Mouse (Mus musculus) kidney, adult 8-10 months (tissue): ENCODE results near the gene BC049352.

Experiments used
- DNase-seq, 2 experiments: peaks; one replicate each; pipeline ENCODE4 v3.0.0; 2022

BC049352 gene

DNA sequence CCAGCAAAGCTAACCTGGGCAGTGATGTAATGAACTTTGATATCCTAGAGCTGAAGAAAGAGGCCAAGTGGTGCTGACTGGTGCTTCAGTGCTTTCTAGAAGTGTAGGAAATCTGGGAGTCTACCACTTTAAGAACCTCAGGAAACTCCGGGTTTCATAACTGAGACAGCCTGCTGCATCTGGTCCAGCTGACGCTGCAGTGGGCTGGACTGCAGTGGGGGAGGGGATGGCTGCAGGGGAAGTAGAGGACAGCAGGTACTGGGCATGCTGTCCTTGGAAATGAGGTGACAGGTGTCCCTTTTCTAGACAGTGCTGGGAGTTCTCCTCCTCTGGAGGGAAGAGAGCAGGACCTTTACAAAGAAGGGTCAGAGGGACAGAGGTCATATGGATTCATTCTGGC is at the start of gene BC049352:
Gene BC049352, plus strand, starts transcription at position 238 of the 400 bp plus-strand sequence.
- peak; percentile 60 to 81 for DNase-seq

DNA sequence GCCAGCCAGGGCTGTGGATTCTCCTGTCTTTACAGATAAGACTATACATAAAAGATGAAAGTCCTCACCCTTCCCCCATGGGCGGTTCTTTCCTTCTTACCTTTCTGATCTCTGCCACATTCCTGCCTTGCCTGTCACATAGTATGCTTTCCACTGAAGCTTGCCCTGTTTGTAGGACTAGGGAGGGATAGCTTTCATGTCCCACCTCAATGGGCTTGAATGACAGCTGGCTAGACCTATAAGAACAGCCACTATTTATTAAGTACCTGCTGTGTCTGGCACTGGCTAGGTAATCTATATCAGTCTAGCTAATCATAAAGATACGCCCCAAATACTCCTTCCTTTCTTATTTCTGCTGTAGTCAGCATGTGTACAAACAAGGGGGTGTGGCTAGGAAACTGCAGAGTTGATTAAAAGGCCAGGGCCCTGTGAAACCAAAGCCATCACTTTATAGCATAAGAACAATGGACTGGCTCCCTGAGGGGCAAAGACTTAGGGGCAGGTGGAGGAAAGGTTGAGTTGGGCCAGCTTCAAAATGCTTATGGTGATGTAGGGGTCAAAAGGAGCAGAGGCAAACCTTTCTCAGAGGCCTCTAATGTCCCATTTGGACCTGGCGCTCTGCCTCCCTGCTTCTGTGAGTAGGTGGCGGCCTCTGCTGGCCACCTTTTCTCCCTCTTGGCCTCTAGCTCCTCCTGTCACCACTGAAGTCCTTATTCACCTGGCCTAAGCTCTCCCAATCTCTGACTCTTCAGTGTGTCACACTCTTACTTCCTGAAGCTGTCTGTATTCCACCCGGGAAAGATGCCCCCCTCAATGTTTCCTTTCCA is 48.1 kb upstream of the BC049352 start:
- DNase-seq, result peak; percentile 51 to 78

DNA sequence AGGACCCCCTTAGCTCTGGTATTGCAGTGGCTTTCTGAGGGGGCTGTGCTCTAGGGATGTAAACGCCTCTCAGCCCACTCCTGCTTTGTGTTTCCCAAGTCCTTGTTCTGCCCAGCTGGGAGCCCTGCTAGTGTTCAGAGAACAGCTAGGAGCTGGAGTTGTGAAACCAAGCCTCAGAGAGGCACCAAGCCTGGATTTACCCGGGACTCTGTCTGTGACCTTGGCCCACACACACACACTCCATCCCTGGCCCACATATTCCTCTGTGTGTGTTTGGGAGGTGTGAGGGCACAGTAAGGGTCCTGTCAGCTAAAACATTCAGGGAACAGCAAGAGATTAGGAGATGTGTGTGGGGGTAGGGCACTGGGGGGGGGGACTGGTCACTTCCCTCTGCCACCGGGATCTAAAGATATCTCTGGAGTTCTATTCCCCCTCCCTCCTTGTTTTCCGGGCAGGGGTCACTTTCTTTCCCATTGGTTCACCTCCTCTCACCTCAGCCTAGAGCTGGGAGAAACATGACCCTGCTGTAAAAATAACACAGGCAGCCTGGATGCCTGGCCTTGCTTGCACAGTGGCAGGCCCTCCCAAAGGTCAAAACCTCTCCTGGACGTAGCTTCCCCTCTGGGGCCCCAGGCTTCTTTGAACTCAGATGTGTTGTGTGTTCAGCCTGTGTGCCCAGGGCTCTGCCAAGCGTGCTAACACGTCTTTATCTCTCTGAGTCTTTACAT is 45.2 kb upstream of the BC049352 start:
- no peak for DNase-seq

DNA sequence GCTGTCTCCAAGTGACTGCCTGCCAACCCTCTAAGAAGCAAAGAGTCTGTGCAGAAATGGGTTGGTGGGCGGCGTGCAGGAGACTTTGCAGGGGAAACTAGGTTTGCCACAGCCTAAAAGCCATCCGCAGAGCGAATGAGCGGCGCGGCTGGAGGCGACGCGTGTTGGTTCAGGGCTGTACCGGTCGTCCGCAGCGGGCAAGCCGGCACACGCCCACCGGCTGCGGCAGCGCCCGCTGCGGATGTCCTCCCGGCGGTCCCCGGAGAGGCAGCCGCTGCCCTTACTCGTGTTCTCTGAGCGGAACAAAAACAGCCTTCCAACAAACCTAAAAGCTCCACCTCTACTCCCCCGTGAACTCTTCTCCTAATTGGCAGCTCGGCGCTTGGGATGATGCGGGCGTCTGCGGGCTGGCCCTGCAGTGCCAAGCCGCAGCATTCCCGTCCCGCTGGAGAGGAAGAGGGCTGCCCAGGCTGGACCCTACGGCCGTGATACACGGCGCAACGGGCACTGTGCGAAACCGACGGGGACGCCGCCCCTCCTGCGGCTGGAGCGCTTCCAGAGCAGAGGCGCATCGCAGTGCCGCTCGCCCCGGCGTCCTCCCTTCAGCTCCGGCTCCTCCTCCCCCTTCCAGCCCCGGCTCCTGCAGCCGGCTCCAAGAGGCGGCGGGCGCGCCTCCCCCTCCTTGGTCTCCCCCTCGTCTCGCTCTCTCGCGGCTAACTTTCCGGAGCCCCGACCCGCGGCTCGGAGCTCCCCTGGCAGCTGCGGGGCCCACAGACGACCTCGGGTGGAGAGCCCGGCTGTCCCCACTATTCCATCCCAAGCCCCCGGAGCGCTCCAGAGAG is 43.4 kb upstream of the BC049352 start, which contains the start of gene Scn4b:
Gene Scn4b, plus strand, starts transcription at position 205 of the 842 bp plus-strand sequence.
- DNase-seq, result no peak

DNA sequence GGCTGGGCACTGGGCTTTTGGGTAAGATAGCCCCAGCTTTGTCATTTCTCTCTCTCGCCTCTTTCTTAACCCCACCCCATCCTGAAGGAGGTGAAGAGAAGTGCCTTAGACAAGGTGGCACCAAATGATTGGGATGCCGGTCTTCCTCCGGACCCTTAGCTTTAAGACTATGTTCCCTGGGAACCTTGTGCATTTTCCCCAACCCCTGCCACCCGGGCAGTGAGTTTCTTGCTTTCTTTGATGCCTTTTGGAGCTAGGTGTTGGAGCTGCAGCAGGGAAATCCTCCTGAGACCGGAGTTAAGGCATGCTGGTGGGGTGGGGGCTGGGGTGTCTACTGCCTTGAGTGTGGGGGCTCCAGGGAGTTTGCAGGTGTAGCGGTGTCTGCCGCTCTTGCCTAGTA is 42.7 kb upstream of the BC049352 start:
- DNase-seq, result no peak

DNA sequence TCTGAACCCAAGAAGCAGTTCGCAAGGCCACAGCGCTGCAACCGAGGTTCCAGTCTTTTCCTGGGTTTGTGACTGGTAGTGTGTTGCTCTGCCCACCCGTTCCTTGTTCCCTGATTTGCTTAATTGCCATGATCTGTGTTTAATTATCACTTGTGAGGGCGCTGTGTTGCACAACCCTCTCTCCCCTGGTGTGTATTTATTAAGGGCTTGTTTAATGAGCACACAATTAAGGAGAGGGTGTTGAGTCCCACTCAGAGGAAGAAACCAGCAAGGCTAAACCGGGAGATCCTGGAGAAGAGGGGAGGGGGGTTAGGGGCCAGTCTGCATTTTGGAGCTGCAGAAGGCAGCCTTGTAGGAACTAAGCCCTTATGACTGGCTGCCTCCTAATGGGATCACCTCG is 40.9 kb upstream of the BC049352 start:
- DNase-seq, result no peak

DNA sequence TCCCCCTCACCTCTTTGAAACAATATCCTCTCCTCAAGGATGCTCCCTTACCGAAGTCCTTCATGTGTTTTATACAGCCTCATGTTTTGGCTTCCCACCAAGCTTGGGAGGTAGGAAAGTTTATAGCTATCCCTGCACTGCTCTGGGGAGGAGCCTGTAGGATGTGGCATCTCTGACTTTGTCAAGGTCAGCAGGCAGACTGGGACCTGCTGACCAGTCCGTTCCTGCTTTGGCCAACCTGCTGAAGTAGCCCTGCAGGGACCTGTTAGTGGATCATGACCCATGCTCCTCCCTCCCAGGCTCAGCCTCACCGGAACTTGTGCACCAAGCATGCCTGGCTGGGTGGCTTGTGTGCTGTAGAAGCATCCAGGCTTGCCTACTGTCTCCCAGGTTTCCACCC is 39.1 kb upstream of the BC049352 start:
- peak; percentile 54 to 84 for DNase-seq

DNA sequence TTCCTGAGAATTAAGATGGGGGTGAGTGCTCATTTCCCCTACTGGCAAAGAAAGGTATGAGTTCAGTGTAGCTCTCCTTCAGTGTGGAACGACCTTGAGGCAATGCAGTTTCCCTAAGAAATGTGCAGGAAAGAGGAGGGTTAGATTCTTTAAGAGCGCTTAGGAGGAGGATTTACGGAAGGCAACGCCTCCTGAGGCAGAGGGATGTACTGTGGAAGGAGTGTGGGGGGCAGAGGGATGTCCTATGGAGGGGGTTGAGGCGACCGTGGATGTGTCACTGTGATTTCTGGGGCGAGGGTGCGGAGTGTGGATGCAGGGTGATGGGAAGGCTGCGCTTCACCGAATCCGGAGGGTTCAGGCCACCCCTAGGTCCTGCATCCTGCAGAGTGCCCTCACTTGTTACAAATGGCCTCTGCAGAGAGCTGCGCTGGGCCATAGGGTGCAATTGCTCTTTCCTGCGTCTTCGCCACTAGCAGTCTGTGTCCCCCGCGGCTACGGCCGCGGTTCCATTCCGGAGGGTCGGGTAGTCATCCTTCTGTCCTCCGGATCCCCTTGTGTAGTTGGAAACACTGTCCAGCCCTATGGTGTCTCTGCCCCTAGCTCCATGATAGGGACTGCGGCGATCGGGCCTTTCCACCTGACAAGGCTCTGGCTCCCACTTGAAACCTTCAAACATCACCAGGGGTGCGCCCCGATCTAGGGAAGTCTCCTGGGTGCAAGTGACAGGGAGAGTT is 36.1 kb upstream of the BC049352 start:
- DNase-seq, result no peak

DNA sequence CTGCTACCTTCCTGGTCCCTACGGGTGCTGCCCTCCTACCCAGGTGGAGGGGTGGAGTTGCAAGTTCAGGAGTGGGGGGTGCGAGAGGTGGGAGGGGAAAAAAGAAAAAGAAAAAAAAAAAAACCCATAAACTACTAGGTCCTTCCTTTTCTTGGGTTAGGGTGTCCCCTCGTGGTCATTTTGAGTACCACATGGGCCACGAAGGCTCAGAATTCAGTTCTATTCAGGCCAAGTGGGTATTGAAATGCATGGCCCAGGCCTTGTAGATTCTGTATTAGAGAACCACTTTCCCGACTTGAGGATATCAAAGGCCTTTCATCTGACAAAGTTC is 35.6 kb upstream of the BC049352 start:
- DNase-seq, result peak; percentile 55 to 79

DNA sequence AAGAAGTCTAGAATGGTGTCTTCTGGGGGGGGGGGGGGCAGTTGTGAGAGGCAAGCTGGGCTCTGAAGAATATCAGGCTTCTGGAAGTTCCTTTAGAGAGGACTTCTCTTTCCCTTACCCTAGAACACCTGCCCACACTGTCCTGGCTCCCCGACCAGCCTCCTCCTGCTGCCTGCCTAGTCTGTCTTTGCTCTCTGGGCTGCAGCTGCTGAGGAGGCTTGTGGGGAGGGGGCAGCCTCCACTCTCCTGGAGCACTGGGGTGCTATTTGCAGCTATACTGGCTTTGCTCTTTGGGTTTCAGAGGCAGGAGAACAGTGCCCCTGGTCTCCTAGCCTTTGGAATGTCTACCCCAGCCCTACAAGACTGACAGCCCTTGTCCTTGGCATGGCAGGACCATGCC is 30.9 kb upstream of the BC049352 start:
- no peak for DNase-seq

DNA sequence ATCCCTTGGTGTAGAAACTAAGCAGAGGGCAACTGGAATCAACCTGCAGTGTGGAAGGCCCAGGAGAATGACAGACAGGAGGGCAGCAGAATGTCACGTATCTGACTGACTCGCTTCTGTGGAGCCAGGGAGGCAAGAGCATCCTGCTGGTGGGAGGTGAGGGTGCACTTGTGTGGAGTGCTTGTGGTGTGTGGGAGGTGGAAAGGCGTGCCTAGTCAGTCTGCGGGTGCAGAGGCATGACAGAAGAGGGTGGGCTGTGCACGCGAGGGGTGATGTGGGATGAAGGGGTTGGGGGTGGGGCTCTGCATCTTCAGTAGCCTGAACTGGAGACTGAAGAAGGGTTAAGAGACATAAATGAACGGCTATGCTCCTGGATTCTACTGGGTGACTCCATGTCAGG is 28.4 kb upstream of the BC049352 start:
- DNase-seq, result no peak

DNA sequence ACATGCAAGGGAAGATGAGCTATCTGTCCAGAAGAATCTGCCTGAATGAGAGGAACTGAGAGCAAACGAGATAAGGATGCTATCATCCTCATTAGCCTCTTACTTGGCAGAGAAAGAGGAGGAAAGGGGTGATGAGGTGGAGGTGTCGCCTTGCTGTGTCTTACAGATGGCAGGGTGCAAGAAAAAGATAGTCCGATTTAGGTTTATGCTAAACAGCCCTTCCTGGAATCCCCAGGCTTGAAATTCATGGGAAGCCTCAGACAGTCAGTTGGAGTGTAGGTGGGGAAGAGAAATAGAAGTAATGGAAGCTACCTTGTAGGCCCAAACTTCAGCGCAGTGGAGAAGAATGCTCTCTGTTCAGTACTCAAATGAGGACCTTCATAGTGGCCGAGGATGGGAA is 13.9 kb upstream of the BC049352 start:
- DNase-seq, result no peak

DNA sequence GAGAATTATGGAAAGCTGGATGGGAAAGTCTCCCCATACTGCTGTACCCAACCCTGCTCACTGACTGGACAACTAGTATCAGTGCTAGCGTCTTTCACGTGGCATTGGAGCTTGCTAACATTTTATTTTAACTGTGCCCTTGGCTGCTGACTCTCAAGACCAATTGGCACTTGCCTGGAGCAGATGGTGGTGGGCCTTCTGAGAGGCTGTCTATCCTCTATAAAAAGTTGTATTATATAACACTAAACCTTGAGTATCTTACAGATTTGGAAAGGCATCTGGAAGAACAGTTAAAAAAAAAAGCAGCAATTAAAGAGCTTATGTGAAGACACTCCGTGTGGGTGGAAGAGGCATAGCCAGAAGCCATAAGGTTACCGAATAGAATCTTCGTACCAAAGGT is 11.7 kb upstream of the BC049352 start:
- no peak for DNase-seq

DNA sequence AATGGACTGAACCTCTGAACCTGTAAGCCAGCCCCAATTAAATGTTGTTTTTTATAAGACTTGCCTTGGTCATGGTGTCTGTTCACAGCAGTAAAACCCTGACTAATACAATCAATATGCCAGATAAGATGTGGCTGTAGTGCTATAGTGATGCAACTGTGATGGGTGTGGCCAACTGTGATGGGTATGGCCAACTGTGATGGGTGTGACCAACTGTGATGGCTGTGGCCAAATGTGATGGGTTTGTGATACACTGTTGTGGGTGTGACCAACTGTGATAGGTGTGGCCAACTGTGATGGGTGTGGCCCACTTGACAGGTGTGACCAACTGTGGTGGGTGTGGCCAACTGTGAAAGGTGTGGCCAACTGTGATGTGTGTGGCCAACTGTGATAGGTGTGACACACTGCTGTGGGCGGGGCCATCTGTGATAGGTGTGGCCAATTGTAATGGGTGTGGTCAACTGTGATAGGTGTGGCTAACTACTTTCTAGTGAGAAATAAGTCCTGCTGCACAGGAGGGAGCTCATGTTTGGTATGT is 10.7 kb upstream of the BC049352 start:
- DNase-seq, result no peak

DNA sequence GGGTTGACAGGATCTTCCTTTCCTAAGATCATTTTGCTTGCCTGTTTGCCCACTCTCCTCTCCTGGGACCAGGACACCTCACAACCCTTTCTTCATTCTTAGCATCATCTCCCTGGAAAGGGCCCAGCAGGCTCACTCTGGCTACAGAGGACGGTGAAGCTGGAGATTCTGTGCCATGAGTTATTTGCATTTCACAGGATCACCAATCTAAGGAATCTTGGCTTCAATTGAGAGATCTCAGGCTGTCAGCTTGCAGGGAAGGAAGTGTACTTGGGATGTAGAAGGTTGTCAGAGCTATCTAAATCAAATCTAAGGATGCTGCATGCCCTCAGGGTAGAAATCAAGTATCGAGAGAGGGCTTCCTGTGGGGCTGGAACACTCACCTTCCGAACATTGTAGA is 8.3 kb upstream of the BC049352 start:
- DNase-seq, result no peak

DNA sequence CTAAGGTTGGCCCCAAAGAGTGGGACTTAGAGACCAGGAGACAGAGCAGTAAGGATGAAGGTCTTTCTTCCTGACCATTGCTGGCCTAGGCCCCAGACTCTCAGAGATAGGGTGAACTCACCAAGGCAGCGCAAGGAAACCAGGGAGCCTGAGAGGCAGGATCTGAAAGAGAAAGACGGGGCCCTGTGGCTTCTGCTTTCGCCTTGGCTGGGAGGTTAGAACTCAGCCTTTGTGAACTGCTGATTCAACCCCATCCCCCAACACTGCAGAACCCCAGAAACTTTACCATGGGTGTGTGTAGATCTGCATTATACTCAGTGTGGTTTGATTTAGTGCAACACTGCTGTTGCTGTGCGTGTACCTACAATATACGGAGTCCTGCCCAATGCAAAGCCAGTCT is 2.5 kb upstream of the BC049352 start:
- no peak for DNase-seq

DNA sequence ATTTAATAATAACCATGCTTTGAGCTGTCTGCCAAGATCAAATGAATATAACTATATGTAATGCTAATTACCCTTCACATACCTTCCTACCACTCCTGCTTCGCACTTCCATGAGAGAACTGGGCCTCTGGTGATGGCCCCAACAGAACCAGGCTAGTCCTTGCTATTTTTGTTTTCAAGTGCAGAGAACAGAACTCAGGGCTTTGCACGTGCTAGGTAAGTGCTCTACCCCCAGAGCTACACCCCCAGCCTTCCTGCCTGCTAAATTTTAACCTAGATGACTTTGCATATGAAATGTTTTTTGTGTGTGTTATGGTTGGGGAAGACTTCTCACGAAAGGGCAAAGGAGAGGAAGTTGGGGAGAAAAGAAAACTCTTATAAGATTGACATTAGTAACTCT is 714 bp downstream of the BC049352 start:
- DNase-seq, result peak in 1 of 2 experiments; percentile 44

DNA sequence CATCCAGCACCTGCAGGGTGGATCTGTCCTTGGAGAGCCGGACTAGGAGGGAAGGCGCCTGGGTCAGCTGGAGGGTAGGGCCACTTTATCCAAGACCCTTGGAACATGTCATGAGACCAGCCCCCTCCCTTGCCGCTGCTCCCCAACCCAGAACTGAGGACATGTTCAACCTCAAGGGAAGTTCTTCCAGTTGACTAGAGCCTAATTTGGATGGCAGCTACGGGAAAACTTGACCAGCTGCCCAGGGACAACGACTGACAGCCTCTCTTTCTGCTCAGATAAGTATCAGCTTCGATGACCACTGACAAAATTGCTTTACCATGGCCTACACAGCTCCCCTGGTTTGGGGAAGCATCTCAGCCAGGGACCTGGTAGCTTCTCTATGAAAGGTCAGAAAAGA is 1.5 kb downstream of the BC049352 start:
- no peak for DNase-seq

DNA sequence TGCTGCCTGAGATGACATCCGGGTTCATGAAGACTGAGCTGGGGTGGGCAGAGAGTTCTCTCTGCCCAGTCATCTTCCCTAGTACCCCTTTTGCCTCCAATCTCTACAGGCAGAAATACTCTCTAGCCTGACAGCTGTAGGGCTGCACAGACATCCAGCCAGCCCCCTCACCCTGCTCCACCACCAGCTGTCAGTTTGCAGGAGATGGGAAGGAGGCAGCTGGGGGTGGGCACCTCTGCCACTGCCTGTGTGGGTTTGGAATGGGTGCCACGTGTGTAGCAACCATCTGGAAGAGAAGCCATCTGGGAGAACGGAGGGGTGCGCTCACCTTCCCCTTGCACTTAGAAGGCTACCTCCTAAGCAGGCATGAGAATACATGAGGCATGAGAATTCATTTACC is 3.4 kb downstream of the BC049352 start:
- no peak for DNase-seq

DNA sequence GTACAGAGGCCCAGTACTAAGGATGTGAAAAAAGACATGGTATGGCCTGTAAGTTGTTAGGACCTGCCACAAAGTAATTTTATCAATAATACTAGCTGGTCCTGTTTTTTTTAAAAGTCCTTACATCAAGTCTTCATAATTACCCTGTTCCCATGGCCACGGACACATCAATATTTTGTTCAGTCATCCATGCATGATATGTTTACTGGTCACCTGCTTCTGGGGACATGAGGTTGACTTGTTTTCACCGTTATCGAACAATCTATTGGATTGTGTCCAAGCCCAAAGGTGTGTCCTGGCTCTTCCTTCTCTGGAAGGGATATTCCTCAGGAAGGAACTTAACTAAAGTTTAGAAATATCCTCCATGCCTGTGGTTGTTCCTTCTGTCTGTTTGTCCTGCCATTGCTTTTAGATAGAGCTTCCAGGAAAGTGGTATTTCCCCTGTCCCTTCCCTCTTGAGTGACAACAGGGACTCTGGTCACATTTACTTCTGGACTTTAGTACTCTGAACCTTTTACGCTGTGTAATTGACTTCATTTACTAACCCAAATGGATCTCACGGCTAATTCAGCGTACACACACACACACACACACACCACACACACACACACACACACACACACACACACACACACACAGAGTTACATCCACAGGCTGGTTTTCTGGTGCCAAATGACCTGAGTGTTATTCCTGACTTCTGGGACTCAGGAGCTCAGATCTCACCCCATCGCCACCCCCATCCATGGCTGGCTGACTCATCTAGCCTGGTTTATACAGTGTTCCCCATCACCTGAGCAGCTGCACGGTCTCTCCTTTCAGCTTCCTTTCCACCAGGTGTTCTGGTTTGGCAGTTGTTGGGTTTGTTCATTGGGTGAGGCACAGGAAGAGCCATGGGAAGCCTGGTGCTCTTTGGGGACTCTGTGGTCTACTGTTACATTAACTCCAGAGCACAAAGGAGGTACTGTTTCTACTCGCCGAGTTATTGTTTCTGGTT is 7.1 kb downstream of the BC049352 start:
- DNase-seq, result no peak

DNA sequence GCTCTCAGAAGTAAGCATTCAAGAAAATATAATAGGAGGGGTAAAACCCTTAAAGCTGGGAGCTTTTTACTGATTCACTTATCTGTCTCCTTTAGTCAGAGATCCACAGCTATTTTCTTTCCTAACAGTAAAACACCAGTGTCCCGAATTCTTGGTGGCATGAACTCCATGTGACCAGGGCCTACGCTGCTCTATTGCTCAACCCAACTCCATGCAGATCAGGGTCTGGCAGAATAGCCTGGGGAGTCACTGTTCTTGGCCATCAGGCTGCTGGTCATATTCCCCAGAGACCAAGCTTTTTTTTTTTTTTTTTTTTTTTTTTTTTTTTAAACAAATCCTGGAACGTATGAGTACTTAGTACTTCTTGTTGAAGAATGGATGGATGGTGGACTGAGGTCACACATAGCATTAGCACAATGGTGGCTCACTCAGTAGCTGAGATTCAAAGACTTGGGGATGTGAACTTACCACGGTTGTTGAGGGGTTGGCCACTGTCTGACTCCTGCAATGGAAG is 7.9 kb downstream of the BC049352 start:
- DNase-seq, result no peak
